Mouse (Mus musculus): ENCODE data around the gene Clec12b. TPM values are rescaled to one million over a fixed set of nuclear protein-coding genes. Genes with fewer than 3 reads are reported as not detected.
A peak's percentile ranks its signal among the peaks of the same experiment; 100 is the strongest.

Clec12b gene
- polyA plus RNA-seq, 1 experiment: 7.1 TPM

GRCm38 (mm10) chr6:129374937-129375471, 10.7 kb downstream of the Clec12b start:
- TF ChIP-seq POLR2A (IDR thresholded peaks at IDR 0.05; ENCODE audit: control insufficient read depth, low read depth, low read length): no peak
- no peak for TF ChIP-seq CTCF (IDR thresholded peaks at IDR 0.05; ENCODE audit: control insufficient read depth, insufficient read depth, insufficient replicate concordance, low read depth, low read length)

GRCm38 (mm10) chr6:129369374-129370132, 16.1 kb downstream of the Clec12b start:
- H3K27ac ChIP-seq (ENCODE audit: control insufficient read depth, insufficient read depth, low read depth, low read length): no peak overlapping the region
- no peaks in the 10 kb centered on the region for H3K36me3 ChIP-seq (ENCODE audit: control insufficient read depth, insufficient read depth, low read length)
- no peaks in the 10 kb centered on the region for H3K27me3 ChIP-seq (ENCODE audit: control insufficient read depth, insufficient read depth, low read length)
- no peak overlapping the region for H3K4me3 ChIP-seq (ENCODE audit: control insufficient read depth, low read depth, low read length)
- H3K4me1 ChIP-seq (ENCODE audit: control insufficient read depth, insufficient read depth, low read length): no peaks in the 10 kb centered on the region
- TF ChIP-seq CTCF (IDR thresholded peaks at IDR 0.05; ENCODE audit: control insufficient read depth, insufficient read depth, insufficient replicate concordance, low read depth, low read length) (no peak), POLR2A (IDR thresholded peaks at IDR 0.05; ENCODE audit: control insufficient read depth, low read depth, low read length) (no peak)

More at GRCm38 (mm10) chr6:129374937-129375471, 10.7 kb downstream of the Clec12b start:
- Histone ChIP-seq H3K4me3 (ENCODE audit: control insufficient read depth, low read depth, low read length) (no peak overlapping the region), H3K27ac (ENCODE audit: control insufficient read depth, insufficient read depth, low read depth, low read length) (no peak overlapping the region), H3K4me1 (ENCODE audit: control insufficient read depth, insufficient read depth, low read length) (no peaks in the 10 kb centered on the region), H3K27me3 (ENCODE audit: control insufficient read depth, insufficient read depth, low read length) (no peaks in the 10 kb centered on the region), H3K36me3 (ENCODE audit: control insufficient read depth, insufficient read depth, low read length) (no peaks in the 10 kb centered on the region)

GRCm38 (mm10) chr6:129365959-129366359, 19.7 kb downstream of the Clec12b start:
- no peak for TF ChIP-seq POLR2A (IDR thresholded peaks at IDR 0.05; ENCODE audit: control insufficient read depth, low read depth, low read length)
- TF ChIP-seq CTCF (IDR thresholded peaks at IDR 0.05; ENCODE audit: control insufficient read depth, insufficient read depth, insufficient replicate concordance, low read depth, low read length): peak; percentile 21; the same call in 1 of the 2 replicates
- H3K4me1 ChIP-seq (ENCODE audit: control insufficient read depth, insufficient read depth, low read length): no peaks in the 10 kb centered on the region
- no peak overlapping the region for H3K4me3 ChIP-seq (ENCODE audit: control insufficient read depth, low read depth, low read length)
- no peaks in the 10 kb centered on the region for H3K27me3 ChIP-seq (ENCODE audit: control insufficient read depth, insufficient read depth, low read length)
- no peaks in the 10 kb centered on the region for H3K36me3 ChIP-seq (ENCODE audit: control insufficient read depth, insufficient read depth, low read length)
- H3K27ac ChIP-seq (ENCODE audit: control insufficient read depth, insufficient read depth, low read depth, low read length): no peak overlapping the region

GRCm38 (mm10) chr6:129363942-129364341, 21.7 kb downstream of the Clec12b start:
- Histone ChIP-seq H3K4me3 (ENCODE audit: control insufficient read depth, low read depth, low read length) (no peak overlapping the region), H3K27ac (ENCODE audit: control insufficient read depth, insufficient read depth, low read depth, low read length) (no peak overlapping the region), H3K4me1 (ENCODE audit: control insufficient read depth, insufficient read depth, low read length) (no peaks in the 10 kb centered on the region), H3K36me3 (ENCODE audit: control insufficient read depth, insufficient read depth, low read length) (no peaks in the 10 kb centered on the region), H3K27me3 (ENCODE audit: control insufficient read depth, insufficient read depth, low read length) (no peaks in the 10 kb centered on the region)
- TF ChIP-seq CTCF (IDR thresholded peaks at IDR 0.05; ENCODE audit: control insufficient read depth, insufficient read depth, insufficient replicate concordance, low read depth, low read length) (no peak), POLR2A (IDR thresholded peaks at IDR 0.05; ENCODE audit: control insufficient read depth, low read depth, low read length) (no peak)

- Histone ChIP-seq H3K4me1 (ENCODE audit: control insufficient read depth, insufficient read depth, low read length) (no peaks in the 10 kb centered on the region), H3K27ac (ENCODE audit: control insufficient read depth, insufficient read depth, low read depth, low read length) (no peak overlapping the region), H3K4me3 (ENCODE audit: control insufficient read depth, low read depth, low read length) (no peak overlapping the region), H3K36me3 (ENCODE audit: control insufficient read depth, insufficient read depth, low read length) (no peaks in the 10 kb centered on the region), H3K27me3 (ENCODE audit: control insufficient read depth, insufficient read depth, low read length) (no peaks in the 10 kb centered on the region)
- no peak for TF ChIP-seq CTCF (IDR thresholded peaks at IDR 0.05; ENCODE audit: control insufficient read depth, insufficient read depth, insufficient replicate concordance, low read depth, low read length)
- no peak for TF ChIP-seq POLR2A (IDR thresholded peaks at IDR 0.05; ENCODE audit: control insufficient read depth, low read depth, low read length)
Measured at GRCm38 (mm10) chr6:129359515-129359914, 26.2 kb downstream of the Clec12b start.

- TF ChIP-seq POLR2A (IDR thresholded peaks at IDR 0.05; ENCODE audit: control insufficient read depth, low read depth, low read length) (no peak), CTCF (IDR thresholded peaks at IDR 0.05; ENCODE audit: control insufficient read depth, insufficient read depth, insufficient replicate concordance, low read depth, low read length) (no peak)
- no peak overlapping the region for H3K4me3 ChIP-seq (ENCODE audit: control insufficient read depth, low read depth, low read length)
- no peaks in the 10 kb centered on the region for H3K36me3 ChIP-seq (ENCODE audit: control insufficient read depth, insufficient read depth, low read length)
- no peaks in the 10 kb centered on the region for H3K27me3 ChIP-seq (ENCODE audit: control insufficient read depth, insufficient read depth, low read length)
- no peaks in the 10 kb centered on the region for H3K4me1 ChIP-seq (ENCODE audit: control insufficient read depth, insufficient read depth, low read length)
- no peak overlapping the region for H3K27ac ChIP-seq (ENCODE audit: control insufficient read depth, insufficient read depth, low read depth, low read length)
Measured at GRCm38 (mm10) chr6:129356430-129356829, 29.2 kb downstream of the Clec12b start.

- H3K36me3 ChIP-seq (ENCODE audit: control insufficient read depth, insufficient read depth, low read length): no peaks in the 10 kb centered on the region
- TF ChIP-seq CTCF (IDR thresholded peaks at IDR 0.05; ENCODE audit: control insufficient read depth, insufficient read depth, insufficient replicate concordance, low read depth, low read length) (no peak), POLR2A (IDR thresholded peaks at IDR 0.05; ENCODE audit: control insufficient read depth, low read depth, low read length) (no peak)
- H3K27me3 ChIP-seq (ENCODE audit: control insufficient read depth, insufficient read depth, low read length): no peaks in the 10 kb centered on the region
- H3K4me1 ChIP-seq (ENCODE audit: control insufficient read depth, insufficient read depth, low read length): no peaks in the 10 kb centered on the region
- no peak overlapping the region for H3K4me3 ChIP-seq (ENCODE audit: control insufficient read depth, low read depth, low read length)
- no peak overlapping the region for H3K27ac ChIP-seq (ENCODE audit: control insufficient read depth, insufficient read depth, low read depth, low read length)
Measured at GRCm38 (mm10) chr6:129355774-129356173, 29.9 kb downstream of the Clec12b start.

Data from testis, adult 2 months (tissue).